Mouse (Mus musculus): ENCODE measurements around the gene Srrd. TPM values are rescaled to one million over a fixed set of nuclear protein-coding genes. Genes with fewer than 3 reads are reported as not detected.
A peak's percentile ranks its signal among the peaks of the same experiment; 100 is the strongest.

The Srrd gene
- polyA plus RNA-seq, 1 experiment from 2014 or later, result 51.5 TPM

- Histone ChIP-seq H3K36me3 (peaks cover 51% of the 10 kb centered on the region), H3K4me1 (no peaks in the 10 kb centered on the region), H3K4me3 (no peak overlapping the region), H3K27me3 (no peaks in the 10 kb centered on the region), H3K27ac (no peak overlapping the region), H3K9me3 (no peaks in the 10 kb centered on the region), H3K9ac (no peak overlapping the region), H3K4me2 (replicated peaks) (no peak overlapping the region)
- ATAC-seq (ENCODE audit: low FRiP score, low read depth), result no peak
- 77% methylated on average over 5 of the region's 5 CpGs for WGBS
Observed at GRCm38 (mm10) chr5:112305842-112306241, 37.0 kb downstream of the Srrd start.

GRCm38 (mm10) chr5:112302310-112302709 is 40.5 kb downstream of the Srrd start:
- H3K27me3 ChIP-seq, result no peaks in the 10 kb centered on the region
- no peaks in the 10 kb centered on the region for H3K9me3 ChIP-seq
- no peak overlapping the region for H3K9ac ChIP-seq
- H3K4me3 ChIP-seq, result no peak overlapping the region
- H3K4me2 ChIP-seq (replicated peaks), result no peak overlapping the region
- no peak overlapping the region for H3K27ac ChIP-seq
- H3K36me3 ChIP-seq, result peaks cover 16% of the 10 kb centered on the region
- H3K4me1 ChIP-seq, result no peaks in the 10 kb centered on the region
- no peak for ATAC-seq (ENCODE audit: low FRiP score, low read depth)
- WGBS, result 86% methylated on average over 5 of the region's 5 CpGs

- ATAC-seq (ENCODE audit: low FRiP score, low read depth), result no peak
- peaks cover 5% of the 10 kb centered on the region for H3K4me1 ChIP-seq
- no peaks in the 10 kb centered on the region for H3K9me3 ChIP-seq
- no peaks in the 10 kb centered on the region for H3K27me3 ChIP-seq
- no peak overlapping the region for H3K27ac ChIP-seq
- no peak overlapping the region for H3K4me2 ChIP-seq (replicated peaks)
- no peak overlapping the region for H3K4me3 ChIP-seq
- no peak overlapping the region for H3K9ac ChIP-seq
- peaks cover 14% of the 10 kb centered on the region for H3K36me3 ChIP-seq
- 83% methylated on average over 4 of the region's 4 CpGs for WGBS
Observed at GRCm38 (mm10) chr5:112301694-112302093, 41.1 kb downstream of the Srrd start.

DNA sequence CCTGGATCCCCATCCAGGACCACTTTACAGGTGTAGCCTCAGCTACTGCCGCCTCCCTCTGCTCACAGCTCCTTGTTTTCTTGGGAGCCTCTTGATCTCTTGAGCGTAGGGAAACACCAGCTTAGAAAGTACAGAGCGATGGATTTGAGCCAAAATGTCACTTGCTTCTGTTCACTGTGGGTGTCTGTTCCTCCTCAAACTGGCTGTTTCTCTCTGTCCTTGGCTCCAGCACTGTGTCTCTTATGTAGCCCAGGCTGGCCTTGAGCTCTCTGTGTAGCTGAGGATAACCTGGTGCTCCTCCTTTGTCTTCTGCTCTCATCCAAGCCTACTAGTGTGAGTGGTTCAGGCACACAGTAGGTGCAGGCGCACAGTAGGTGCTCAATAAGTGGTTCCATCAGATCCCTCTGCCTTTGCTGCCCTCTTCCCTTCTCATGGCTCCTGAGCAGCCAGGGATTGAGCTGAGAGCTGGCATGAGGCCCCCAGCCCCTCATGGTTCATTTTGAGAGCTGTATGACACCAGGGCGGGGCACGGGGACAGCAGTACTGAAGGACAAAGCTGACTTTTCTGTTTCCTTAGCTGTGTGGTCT is 42.0 kb downstream of the Srrd start:
- no peak for ATAC-seq (ENCODE audit: low FRiP score, low read depth)
- H3K4me2 ChIP-seq (replicated peaks), result no peak overlapping the region
- 91% methylated on average over 6 of the region's 6 CpGs for WGBS
- H3K36me3 ChIP-seq, result peaks cover 10% of the 10 kb centered on the region
- H3K27me3 ChIP-seq, result no peaks in the 10 kb centered on the region
- H3K9ac ChIP-seq, result no peak overlapping the region
- no peak overlapping the region for H3K27ac ChIP-seq
- no peaks in the 10 kb centered on the region for H3K9me3 ChIP-seq
- H3K4me3 ChIP-seq, result no peak overlapping the region
- H3K4me1 ChIP-seq, result peaks cover 6% of the 10 kb centered on the region

GRCm38 (mm10) chr5:112300112-112300511 is 42.7 kb downstream of the Srrd start:
- Histone ChIP-seq H3K9me3 (no peaks in the 10 kb centered on the region), H3K36me3 (peaks cover 7% of the 10 kb centered on the region), H3K4me3 (no peak overlapping the region), H3K27ac (no peak overlapping the region), H3K4me1 (peaks cover 9% of the 10 kb centered on the region), H3K4me2 (replicated peaks) (no peak overlapping the region), H3K27me3 (no peaks in the 10 kb centered on the region), H3K9ac (no peak overlapping the region)
- WGBS, result 90% methylated on average over 2 of the region's 2 CpGs
- no peak for ATAC-seq (ENCODE audit: low FRiP score, low read depth)

- Histone ChIP-seq H3K9ac (no peak overlapping the region), H3K27me3 (no peaks in the 10 kb centered on the region), H3K4me1 (peaks cover 16% of the 10 kb centered on the region), H3K9me3 (no peaks in the 10 kb centered on the region), H3K4me3 (no peak overlapping the region), H3K36me3 (0 out of 2 replicates have a peak, but pooled peaks cover 3% of the 10 kb centered on the region), H3K4me2 (replicated peaks) (no peak overlapping the region), H3K27ac (0 out of 2 replicates have a peak overlapping the region, but pooled peaks have one; percentile 6)
- ATAC-seq (ENCODE audit: low FRiP score, low read depth), result no peak
- 81% methylated on average over 4 of the region's 4 CpGs for WGBS
Observed at GRCm38 (mm10) chr5:112299399-112299798, 43.4 kb downstream of the Srrd start.

DNA sequence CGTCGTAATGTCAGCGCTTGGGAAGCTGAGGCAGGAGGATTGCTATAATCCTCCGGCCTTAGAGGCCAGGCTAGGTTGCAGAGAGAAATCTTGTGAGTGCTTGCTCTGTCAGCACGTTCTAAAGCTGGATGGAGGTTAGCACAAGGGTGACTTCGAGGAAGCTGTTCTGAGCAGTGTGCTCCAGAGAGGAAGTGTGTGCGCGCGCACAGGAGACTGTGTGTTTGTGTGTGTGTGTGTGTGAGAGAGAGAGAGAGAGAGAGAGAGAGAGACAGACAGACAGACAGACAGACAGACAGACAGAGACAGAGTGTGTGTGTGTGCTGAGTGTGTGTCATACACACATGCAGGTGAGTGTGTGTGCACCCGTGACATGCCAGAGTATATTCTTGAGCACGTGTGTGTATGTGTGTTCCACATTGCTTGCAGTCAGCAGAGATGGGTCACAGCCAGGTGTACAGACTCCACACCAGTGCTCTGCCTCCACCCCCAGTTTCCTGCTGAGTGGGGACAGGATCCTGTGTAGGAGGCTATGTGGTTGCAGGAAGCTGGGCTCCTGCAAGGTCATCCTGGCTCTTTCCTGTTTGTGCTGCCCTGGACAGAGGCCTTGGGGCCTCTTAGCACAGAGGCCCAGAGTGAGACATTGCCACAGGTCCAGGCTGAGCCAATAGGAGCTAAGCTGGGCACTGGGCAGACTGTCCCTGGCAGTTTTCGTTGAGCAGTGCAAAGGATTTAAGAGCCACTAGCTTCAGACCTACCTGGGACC is 44.4 kb downstream of the Srrd start:
- H3K4me2 ChIP-seq (replicated peaks), result no peak overlapping the region
- no peak overlapping the region for H3K4me3 ChIP-seq
- no peak for ATAC-seq (ENCODE audit: low FRiP score, low read depth)
- WGBS, result 88% methylated on average over 12 of the region's 12 CpGs
- H3K9me3 ChIP-seq, result no peaks in the 10 kb centered on the region
- H3K4me1 ChIP-seq, result peaks cover 22% of the 10 kb centered on the region
- H3K27me3 ChIP-seq, result no peaks in the 10 kb centered on the region
- no peak overlapping the region for H3K27ac ChIP-seq
- no peak overlapping the region for H3K9ac ChIP-seq
- no peaks in the 10 kb centered on the region for H3K36me3 ChIP-seq

DNA sequence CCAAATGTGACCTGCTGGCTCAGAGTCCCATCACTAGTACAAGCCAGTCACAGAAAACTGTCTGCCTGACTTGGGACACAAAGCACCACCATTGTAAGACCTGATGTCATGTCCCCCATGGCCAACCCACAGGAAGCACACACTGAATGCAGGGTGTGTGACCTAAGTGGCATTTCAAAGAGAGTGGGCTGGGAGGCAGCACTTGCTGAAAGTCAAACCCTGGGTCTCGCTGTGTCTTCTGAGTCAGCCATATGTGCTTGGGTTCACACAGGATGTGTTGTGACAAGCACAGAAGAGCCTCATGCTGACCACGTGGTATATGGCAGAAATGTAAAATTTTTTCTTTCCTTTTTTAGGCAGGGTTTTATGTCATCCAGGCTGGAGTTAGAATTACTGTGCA is 45.6 kb downstream of the Srrd start:
- H3K36me3 ChIP-seq, result no peaks in the 10 kb centered on the region
- no peak overlapping the region for H3K27ac ChIP-seq
- no peak overlapping the region for H3K4me2 ChIP-seq (replicated peaks)
- no peak overlapping the region for H3K9ac ChIP-seq
- no peak overlapping the region for H3K4me3 ChIP-seq
- no peaks in the 10 kb centered on the region for H3K9me3 ChIP-seq
- WGBS, result 84% methylated on average over 2 of the region's 2 CpGs
- ATAC-seq (ENCODE audit: low FRiP score, low read depth), result no peak
- no peaks in the 10 kb centered on the region for H3K27me3 ChIP-seq
- H3K4me1 ChIP-seq, result peaks cover 22% of the 10 kb centered on the region

- H3K9me3 ChIP-seq, result no peaks in the 10 kb centered on the region
- ATAC-seq (ENCODE audit: low FRiP score, low read depth), result no peak
- H3K4me3 ChIP-seq, result no peak overlapping the region
- H3K36me3 ChIP-seq, result no peaks in the 10 kb centered on the region
- no peaks in the 10 kb centered on the region for H3K27me3 ChIP-seq
- no peak overlapping the region for H3K27ac ChIP-seq
- H3K4me1 ChIP-seq, result peaks cover 22% of the 10 kb centered on the region
- 70% methylated on average over 6 of the region's 6 CpGs for WGBS
- H3K9ac ChIP-seq, result no peak overlapping the region
- no peak overlapping the region for H3K4me2 ChIP-seq (replicated peaks)
Observed at GRCm38 (mm10) chr5:112296404-112297181, 46.2 kb downstream of the Srrd start.

GRCm38 (mm10) chr5:112295564-112295963 is 47.3 kb downstream of the Srrd start:
- no peaks in the 10 kb centered on the region for H3K27me3 ChIP-seq
- H3K9ac ChIP-seq, result no peak overlapping the region
- H3K36me3 ChIP-seq, result no peaks in the 10 kb centered on the region
- no peak overlapping the region for H3K4me3 ChIP-seq
- no peaks in the 10 kb centered on the region for H3K9me3 ChIP-seq
- ATAC-seq (ENCODE audit: low FRiP score, low read depth), result no peak
- peaks cover 25% of the 10 kb centered on the region for H3K4me1 ChIP-seq
- no peak overlapping the region for H3K4me2 ChIP-seq (replicated peaks)
- H3K27ac ChIP-seq, result no peak overlapping the region
- WGBS, result 60% methylated on average over 8 of the region's 8 CpGs

DNA sequence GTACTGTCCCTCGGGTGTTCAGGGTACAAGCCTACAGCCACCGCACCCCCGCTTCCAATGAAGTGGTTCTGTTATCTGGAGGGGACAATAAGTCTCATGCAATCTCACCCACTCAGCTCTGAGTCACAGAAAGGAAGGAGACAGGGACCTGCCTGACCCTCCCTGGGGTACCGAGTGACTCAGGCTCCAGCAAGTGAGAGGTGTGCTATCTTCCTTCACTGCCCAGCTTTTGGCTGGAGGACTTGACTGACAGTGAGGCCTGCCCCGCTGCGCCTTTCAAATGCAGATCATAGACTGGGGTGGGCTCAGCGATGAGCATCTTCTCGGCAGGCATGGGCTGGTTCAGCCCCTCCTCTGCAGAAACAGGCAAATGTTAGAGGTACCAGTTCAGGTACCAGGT is 47.7 kb downstream of the Srrd start:
- WGBS, result 53% methylated on average over 8 of the region's 8 CpGs
- ATAC-seq (ENCODE audit: low FRiP score, low read depth), result no peak

GRCm38 (mm10) chr5:112294696-112295095 is 48.1 kb downstream of the Srrd start:
- Histone ChIP-seq H3K27me3 (no peaks in the 10 kb centered on the region), H3K9me3 (no peaks in the 10 kb centered on the region), H3K4me3 (no peak overlapping the region), H3K4me2 (replicated peaks) (no peak overlapping the region), H3K27ac (no peak overlapping the region), H3K36me3 (no peaks in the 10 kb centered on the region), H3K4me1 (peaks cover 33% of the 10 kb centered on the region), H3K9ac (no peak overlapping the region)
- whole genome bisulfite sequencing, result 66% methylated on average over 4 of the region's 4 CpGs
- no peak for ATAC-seq (ENCODE audit: low FRiP score, low read depth)

More for the DNA sequence above, 47.7 kb downstream of the Srrd start:
- H3K4me1 ChIP-seq, result peaks cover 29% of the 10 kb centered on the region
- no peak overlapping the region for H3K27ac ChIP-seq
- no peaks in the 10 kb centered on the region for H3K9me3 ChIP-seq
- no peak overlapping the region for H3K4me2 ChIP-seq (replicated peaks)
- no peaks in the 10 kb centered on the region for H3K27me3 ChIP-seq
- H3K9ac ChIP-seq, result no peak overlapping the region
- H3K36me3 ChIP-seq, result no peaks in the 10 kb centered on the region
- no peak overlapping the region for H3K4me3 ChIP-seq

All from limb, embryonic 13.5 days (tissue).